Mouse (Mus musculus) testis, postnatal 10 days (tissue): ENCODE data around the gene Pitpna.
A peak's percentile ranks its signal among the peaks of the same experiment; 100 is the strongest.

Source experiments
- DNase-seq: peaks from one replicate; pipeline ENCODE4 v3.0.0; 2021; ENCODE audit warnings: low spot score

The Pitpna gene

DNA sequence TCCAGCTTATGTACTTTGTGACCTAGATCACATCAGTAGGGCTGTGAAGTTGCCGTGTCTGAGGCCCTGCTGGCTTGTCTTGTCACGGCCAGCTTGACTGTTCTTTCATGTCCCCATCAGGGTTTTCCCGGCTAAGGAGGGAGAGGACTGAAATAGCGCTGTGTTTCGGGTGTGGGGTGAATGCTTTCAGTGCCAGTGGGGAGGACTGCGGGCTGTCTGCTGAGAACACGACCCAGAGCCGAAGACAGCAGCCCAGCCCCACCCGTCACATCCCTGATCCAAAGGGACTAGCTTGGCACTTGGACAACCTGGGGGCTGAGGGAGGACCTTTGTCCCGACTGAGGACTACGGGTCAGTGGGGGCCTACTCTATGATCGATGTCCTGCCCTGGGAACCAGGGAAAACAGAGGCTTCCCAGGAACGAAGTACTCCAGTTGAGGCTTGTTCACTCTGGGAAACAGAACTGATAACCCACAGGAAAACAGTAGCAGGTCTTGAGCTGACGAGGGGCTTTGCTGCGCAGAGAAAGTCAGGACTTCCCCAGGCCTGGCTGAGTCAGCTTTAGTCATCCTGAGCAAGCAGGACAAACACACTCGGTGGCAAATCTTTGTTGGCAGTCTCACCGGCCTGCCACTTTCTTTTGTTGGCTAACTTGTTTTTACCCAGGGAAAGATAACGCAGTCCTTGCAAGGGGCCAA lies 23.9 kb upstream of the Pitpna start:
- DNase-seq = no peak

GRCm38 (mm10) chr11:75565849-75566248 lies 22.0 kb upstream of the Pitpna start:
- no peak for DNase-seq

- DNase-seq = no peak
Measured at GRCm38 (mm10) chr11:75566276-75567196, 21.4 kb upstream of the Pitpna start.

DNA sequence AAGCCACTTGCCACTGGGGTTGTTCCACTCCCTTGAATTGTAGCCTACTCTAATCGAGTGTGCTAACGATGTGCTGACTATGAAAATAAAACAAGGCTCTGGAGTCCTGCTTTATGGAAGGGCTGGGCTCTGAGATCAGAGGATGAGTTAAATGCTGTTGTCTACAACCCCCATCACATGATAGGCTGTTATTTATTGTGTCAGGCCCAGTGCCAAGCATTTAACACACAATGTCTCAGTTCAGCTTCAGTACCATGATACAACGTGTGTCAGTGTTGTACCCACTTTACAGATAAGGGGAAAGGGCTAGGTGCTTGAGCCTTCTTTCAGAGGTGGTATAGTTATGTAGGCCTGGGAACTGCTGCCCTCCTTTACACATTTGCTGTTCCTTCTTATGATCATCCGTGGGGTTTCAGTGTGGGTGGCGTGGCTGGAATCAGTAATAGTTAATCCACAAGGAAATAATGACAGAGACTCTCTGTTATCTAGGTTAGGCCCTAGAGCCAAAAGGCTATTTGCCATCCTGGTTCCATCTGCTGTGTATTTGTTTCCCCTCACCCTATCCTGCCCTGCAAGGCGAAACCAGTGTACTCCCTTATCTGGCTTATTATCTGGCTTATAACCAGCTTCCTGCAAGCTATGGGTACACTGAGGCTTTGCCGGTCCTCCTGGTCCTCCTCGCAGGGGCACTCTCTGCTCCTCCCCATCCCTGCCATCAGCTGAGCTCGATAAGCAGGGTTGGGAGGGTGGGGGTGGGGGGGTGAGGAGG lies 20.4 kb upstream of the Pitpna start:
- DNase-seq = no peak

- no peak for DNase-seq
Measured at GRCm38 (mm10) chr11:75568115-75568511, 19.8 kb upstream of the Pitpna start.

GRCm38 (mm10) chr11:75568962-75569361 lies 18.9 kb upstream of the Pitpna start:
- DNase-seq = peak; percentile 40

DNA sequence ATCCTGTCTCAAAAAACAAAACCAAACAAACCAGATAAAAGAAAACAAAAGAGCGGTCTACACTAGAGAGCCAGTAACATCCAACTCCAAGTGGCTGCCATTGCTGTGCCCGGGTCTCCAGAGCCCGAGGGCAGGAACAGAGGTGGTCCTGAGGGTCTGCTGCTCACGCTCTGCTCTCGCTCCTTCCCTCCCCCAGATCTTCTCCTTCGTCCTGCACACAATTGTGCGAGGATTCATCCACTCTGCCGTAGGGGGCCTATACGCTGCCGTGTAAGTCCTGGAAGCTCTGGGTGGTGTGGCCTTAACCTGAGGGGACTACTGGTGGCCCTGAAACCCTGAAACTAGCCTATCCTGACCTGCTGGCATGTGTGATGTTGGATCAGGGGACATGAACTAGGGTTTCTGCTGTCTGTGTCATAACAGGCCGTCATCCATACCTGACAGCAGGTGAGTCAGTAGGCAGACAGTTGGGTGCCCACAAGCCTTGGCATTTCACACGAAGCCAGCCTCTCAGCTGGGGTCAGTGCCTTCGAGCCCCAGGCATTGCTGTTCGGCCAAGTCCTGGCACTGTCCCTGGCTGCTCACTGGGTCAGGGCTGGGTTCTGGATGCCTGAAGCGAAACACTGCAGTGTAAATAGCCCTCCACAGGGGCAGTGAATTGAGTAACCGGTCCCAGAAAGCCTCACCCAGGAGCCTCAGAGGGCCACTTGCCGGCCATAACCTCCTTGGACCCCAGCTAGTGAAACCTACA lies 17.3 kb upstream of the Pitpna start:
- no peak for DNase-seq

DNA sequence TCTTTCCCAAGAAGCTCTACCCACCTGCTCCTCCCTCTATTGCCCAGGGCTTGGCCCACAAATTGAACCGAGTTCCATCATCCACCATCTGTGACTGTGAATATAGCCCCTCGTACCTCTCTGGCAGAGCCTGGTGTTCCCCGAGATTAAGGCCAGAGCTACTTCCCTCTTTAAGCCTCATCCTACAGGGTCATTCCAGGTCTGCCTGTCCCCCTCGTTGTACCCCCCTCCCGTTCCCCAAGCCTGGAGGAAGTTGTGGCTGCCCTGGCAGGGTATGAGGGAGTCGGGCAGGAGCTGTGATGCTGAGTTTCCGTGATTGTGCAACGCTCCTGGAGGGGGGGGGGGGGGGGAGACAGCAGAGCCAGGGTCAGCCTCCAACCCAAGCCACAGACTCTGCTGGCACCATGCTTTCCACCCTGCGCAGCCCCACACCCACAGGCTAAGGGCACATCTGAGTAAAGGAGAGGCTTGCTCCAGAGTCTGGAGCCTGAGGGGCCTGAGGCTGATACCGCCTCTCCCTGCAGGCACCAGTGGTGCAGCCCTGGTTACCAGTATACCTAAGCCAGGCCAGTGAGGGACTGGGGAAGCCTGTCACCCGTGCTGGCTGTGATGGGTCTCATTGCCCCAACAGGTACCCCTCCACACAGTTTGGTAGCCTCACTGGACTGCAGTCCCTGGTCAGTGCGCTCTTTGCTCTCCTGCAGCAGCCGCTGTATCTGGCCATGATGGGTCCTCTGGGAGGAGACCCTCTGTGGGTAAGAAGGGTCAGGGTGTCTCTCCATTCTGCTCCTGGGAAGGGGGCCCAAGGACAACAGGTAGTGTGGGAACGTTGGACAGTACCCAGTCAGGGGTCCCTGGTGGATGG lies 16.5 kb upstream of the Pitpna start:
- DNase-seq = no peak

- DNase-seq = no peak
Measured at GRCm38 (mm10) chr11:75572301-75572791, 15.6 kb upstream of the Pitpna start.

DNA sequence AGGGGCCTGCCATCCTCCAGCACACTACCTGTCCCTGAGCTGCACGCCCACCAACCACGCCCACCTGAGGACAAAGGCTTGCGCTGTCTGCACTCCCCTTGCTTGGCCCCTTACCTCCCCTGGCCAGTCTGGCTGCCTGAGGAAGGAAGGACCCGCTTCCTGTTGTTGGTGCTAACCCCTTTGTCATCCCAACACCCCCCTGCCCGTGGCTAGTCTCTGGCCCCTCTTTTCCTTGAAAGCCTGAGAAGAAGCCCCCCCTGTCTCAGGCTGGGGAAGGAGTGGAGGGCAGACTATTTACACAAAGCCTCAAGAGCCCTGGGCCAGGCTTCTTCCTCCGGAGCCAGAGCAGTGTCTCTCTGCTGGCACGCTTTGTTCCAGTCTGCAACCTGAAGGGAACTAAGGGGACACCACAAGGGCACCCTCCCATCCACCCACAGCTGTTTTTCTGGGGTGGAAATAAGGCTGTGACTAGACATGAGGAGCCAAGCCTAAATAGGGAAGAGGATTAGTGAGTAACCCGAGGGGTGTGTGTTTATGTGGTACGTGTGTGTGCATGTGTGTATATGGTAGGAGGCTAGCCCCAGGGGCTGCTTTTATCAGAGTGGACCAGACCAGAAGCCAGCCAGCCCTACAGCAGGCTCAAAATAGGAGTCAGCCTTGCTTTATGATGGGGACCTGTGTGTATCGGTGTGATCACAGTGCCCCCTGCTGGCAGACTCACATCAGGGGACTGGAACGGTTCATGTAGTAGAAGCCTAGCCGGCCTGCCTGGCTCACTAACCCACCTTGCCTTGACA lies 14.8 kb upstream of the Pitpna start:
- peak; percentile 96 for DNase-seq

DNA sequence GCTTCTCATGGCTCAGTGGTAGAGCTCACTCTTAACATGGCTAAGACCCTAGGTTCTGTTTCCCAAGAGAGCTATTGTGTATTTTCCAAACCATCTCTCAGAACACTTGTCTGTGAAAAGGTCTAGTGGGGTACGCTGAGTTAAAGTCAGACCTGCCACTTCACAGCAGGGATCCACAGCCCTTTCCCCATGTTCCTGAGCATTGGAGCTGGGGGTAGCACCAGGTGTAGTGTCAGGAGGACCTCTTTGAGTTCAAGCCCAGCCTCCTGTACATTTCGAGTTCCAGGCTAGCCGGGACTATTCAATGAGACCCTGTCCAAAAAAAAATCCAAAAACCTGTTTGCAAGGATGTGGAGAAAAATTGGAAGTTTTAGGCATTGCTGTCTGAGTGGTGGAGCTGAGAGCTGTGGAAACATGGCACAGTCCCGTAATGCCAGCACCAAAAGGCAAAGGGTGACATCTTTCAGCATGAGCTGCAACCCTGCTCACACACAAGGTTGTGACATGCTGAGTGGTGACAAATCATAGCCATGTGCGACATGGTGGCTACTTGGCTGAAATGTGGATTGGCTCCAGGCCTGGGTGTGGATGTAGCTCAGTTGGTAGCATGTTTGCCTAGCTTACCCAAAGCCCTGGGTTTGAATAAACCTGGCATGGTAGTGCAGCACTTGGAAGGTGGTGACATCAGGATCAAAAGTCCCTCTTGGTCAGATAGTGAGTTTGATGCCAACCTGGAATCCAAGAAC lies 13.3 kb upstream of the Pitpna start:
- DNase-seq = no peak

DNA sequence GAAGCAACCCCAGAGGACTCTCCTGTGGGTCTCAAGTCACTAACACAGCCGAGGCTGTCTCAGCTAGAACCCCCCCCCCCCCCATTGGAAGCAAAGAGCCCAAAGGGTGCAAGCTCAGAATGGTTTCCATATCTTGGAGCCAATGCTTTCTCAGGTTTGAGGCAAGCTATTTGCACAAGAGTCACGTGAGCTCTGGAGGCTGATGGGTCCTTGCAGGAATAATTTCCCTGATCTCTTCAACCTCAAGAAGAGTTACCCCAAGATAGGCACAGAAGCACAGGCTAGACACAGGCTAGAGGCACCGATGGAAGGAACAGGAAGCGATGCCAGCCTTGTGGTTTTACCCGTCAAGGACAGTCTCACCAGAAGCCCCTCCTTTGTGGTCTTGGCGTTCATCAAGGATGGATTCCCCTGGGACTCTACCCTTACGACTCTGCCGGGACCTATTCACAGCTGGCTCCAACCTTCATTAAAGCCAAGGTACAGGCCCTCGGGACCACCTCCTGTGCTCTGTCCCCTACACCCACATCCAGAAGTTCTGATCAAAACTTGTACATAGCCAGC lies 12.3 kb upstream of the Pitpna start:
- no peak for DNase-seq

DNA sequence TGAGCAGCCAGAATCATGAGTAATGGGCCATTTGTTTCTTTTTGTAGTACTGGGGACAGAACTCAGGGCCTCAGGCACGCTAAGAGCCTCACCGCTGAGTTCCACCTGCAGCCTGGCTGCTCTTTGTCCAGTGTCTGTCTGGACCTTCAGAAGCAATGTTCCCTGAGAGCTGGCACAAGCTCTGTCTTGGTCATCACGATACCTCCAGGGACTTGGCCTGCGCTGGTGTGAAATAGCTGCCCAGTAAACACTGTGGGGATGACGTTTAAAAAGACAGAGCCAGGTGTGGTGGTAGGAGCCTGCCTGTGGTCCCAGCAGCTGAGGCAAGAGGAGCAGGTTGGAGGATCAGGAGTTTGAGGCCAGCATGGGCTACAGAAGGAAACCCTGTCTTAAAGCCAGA lies 9.3 kb upstream of the Pitpna start:
- DNase-seq = no peak

DNA sequence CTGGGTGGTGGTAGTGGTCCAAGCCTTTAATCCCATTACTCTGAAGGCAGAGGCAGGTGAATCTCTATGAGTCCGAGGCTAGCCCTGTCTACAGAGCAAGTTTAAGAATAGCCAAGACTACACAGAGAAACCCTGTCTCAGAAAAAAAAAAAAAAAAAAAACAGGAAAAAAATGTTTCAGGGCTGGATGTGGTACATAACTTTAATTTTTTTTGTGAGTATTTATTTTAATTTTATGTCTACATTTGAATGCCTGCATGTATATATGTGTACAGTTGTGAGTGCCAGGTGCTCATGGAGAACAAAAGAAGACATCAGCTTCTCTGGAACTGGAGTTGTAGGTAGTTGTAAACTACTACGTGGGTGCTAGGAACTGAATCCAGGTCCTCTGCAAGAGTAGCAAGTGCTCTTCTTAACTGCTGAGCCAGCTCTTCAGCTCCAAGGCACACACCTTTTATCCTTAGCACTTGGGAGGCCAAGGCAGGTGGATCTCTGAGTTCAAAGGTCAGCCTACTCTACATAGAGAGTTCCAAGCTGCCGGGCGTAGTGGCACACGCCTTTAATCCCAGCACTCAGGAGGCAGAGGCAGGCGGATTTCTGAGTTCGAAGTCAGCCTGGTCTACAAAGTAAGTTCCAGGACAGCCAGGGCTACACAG lies 6.3 kb upstream of the Pitpna start:
- DNase-seq = no peak

DNA sequence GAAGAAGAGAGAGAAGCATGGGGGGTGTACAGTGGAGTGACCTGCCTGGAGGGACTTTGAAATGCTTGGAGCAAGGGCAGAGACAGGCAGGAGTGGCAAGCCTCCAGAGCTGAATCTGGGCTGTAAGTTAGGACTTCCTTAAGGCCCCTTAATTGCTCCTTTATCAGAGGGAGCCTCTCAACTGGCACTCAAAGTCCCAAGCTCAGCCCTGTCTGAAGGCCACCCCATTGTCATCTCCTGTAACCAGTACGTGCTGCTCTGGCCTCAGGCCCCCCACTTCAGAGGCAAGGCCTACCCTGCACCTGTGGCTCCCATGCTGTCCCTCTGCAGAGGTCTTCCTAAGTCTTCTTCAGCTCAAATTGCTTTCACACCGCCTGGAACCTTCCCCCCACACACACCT lies 4.4 kb upstream of the Pitpna start:
- DNase-seq = no peak

GRCm38 (mm10) chr11:75585061-75585460 lies 2.8 kb upstream of the Pitpna start:
- no peak for DNase-seq

DNA sequence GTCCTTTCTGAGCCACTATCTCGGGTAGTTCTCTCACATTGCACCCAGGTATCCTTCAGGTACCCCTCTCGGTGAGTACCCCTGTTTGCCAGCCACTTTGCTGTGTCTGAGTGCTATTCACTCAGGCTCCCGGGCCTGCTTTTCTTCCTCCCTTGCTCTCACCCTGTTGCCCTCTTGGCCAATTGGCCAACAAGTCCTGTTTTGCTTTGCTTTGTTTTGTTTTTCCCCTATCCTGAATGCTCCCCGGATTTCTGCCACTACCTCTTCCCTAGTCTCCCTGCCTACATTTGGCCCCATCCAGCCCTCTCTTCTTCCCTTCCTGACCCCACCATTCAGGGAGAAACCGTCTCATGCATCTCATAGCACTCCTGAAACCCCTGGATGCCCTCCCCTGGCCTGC lies 1.9 kb upstream of the Pitpna start:
- DNase-seq = peak; percentile 39

DNA sequence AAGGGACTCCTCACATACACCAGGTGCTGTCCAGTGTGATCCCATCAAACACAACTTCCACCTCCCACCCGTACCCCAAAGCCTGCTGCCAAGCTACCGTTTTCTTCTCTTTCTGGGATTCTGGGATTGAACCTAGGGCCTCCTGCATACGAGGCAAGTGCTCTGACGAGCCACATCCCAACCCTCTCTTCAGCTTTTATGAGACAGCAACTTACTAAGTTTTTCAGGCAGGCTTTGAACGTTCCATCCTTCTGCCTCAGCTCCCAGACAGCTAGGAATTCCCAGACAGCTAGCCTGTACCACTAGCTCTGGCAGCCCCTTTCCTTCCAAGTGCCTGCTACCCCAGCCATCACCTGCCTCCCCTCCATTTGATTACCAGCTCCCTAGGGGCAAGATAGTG lies 934 bp upstream of the Pitpna start:
- DNase-seq = no peak
